Mouse (Mus musculus): ENCODE data around the gene Actg1.
A peak's percentile ranks its signal among the peaks of the same experiment; 100 is the strongest.

The Actg1 gene

DNA sequence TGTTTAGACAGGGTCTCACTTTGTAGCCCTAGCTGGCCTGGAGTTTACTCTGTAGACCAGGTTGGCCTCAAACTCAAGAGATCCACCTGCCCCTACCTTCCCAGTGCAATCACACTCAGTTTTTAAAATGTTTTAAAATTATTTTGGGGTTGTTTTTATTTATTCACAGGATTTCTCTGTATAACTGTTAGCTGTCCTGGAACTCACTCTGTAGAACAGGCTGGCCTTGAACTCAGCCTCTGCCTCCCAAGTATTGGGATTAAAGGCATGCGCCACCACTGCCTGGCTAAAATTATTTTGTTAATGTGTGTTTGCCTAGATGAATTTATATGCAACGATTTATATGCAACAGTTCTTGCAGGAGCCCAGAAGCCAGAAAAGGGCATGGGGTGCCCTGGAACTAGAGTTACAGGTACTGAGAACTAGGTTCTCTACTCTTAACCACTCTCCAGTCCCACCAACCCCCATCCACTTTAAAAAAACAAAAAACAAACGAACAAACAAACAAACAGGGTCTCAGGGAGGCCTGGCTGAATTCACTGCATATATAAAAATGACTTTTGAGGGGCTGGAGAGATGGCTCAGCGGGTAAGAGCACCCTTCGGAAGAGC, 3.9 kb downstream of the Actg1 start:
- DNase-seq = no peak

- DNase-seq = no peak
Observed at GRCm38 (mm10) chr11:120343519-120344309, 4.6 kb downstream of the Actg1 start.

DNA sequence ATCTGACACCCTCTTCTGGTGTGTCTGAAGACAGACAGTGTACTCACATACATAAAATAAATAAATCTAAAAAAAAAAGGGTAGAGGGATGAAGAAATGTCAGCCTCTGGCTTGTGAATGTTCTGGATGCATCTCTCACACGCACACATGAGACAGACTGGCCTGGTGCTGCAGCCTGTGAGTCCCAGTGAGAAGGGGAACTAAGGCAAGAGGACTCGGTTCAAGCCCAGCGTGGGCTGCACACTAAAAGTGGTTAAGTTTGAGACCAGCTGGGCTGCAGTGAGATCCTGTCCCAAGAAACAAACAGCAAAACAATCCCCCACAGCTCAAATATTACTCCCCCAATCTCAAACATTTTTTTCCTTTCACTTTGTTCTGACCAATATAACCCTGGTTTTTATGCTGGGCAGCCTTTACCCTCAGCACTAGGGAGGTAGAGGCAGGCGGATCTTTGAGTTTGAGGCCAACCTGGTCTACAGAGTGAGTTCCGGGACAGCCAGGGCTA, 5.6 kb downstream of the Actg1 start:
- DNase-seq = no peak

- DNase-seq = no peak
Observed at GRCm38 (mm10) chr11:120341661-120342060, 6.7 kb downstream of the Actg1 start.

- DNase-seq = no peak
Observed at GRCm38 (mm10) chr11:120339978-120340513, 8.3 kb downstream of the Actg1 start.

GRCm38 (mm10) chr11:120338786-120339185, 9.6 kb downstream of the Actg1 start:
- DNase-seq = no peak

DNA sequence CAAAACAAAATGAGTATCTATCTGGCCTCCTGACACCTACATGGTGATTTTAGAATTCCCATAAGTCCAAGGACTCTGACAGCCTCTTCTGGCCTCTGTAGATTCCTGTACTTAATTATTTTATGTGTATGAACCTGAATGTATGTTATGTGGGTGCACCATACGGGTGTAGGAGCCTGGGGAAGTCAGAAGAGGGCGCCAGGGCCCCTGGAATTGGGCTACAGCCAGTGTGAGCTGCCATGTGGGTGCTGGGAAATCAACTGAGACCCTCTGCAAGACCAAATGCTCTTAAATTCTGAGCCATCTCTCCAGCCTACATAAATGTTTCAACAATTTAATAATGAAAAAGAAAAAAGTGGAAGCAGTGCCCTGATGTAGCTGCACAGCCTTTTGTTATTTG, 10.9 kb downstream of the Actg1 start:
- no peak for DNase-seq

DNA sequence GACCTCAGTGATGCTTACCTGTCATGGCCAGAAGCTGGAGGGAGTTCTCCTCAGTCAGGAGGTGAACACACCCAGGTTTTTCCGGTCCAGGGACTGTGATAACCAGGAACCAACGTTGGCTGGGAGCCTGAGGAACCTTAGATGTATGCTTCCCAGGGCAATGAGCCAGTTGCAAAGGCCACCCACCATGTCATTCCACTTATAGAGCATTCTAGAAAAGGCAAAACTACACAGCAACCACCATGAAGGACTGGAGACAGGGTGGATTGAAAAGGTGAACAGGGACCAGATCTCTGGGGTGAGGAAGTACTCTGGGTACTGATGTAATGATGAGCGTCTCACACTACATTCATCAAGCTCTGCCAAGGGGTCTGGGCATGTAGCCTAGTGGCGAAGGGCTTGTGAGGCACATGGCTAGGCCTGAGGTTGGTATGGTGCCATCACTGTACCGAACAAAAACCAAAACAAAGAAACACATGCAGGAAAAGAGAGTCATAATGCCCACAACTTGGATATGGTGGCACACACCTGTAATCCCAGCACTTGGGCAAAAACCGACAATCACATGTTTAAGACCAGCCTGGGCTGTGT, 12.8 kb downstream of the Actg1 start:
- no peak for DNase-seq

DNA sequence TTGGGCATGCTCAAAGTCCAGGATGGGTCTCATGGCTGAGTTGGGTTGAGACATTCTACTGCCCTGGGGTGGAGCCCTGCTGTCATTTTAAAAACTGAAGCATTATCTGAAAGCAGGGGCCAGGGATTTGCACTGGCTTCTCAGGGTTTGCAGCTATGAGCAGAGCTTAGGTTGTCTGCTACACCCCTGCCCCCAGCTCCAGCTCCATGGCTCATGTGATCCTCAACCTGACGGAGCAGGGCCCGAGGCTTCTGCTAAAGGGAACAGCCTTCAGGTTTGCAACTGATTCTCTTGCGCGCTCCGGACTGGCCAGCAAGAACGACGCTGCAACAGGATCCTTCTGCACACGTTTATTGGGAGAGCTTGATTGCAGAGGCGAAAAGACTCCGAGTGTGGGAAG, 28.2 kb downstream of the Actg1 start:
- no peak for DNase-seq

GRCm38 (mm10) chr11:120319310-120319709, 29.0 kb downstream of the Actg1 start:
- DNase-seq = no peak

GRCm38 (mm10) chr11:120317456-120317855, 30.9 kb downstream of the Actg1 start:
- DNase-seq = no peak

- DNase-seq = no peak
Observed at GRCm38 (mm10) chr11:120316690-120317254, 31.6 kb downstream of the Actg1 start.

- DNase-seq = peak; percentile 98
Observed at GRCm38 (mm10) chr11:120315832-120316689, 32.3 kb downstream of the Actg1 start.

DNA sequence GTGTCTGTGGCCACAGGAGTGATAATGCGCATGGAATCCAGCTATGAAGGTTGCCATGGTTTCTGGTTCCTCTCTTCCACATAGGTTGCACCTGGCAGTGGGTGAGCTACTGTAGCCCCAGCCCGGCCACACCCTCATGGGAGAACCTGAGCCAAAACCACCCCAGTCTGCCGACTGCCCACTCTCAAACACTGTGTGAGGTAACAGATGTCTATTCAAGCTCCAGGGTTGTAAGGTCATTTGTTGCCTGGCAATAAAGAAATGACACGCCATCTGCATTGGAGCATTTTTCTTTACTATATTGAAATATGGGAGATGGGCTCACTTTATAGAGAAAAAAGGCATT, 33.0 kb downstream of the Actg1 start:
- no peak for DNase-seq

DNA sequence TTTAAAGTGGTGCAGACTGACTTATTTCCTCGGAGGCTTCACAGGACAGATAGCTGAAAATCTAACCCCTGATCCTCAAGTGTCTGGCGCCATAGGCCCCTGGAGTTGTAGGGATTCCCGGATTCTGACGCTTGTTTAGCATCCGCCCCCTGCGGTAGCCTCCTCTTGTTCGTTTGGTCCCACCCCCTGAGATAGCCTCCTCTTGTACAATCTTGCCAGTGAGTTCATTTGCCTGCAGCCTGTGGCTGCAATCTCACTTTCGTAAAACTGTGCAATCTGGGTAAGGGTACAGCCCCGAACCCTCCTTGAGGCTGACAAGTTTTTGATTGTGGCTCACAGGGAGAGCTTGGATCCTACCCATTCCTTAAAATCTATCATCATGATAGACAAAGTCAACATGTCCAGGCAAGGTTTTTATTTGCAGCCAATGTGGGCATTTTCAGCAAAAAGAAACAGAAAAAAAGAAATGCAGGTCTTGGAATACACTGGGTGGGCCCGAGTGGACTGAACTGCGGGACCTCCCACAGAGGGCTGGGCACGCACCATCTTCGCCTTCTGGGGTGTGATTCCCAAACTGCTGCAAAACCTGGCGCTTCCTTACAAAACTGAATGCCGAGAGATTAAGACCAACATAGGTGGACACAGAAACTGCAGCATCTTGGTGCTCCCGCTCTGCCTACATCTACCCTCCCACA, 33.5 kb downstream of the Actg1 start:
- no peak for DNase-seq

DNA sequence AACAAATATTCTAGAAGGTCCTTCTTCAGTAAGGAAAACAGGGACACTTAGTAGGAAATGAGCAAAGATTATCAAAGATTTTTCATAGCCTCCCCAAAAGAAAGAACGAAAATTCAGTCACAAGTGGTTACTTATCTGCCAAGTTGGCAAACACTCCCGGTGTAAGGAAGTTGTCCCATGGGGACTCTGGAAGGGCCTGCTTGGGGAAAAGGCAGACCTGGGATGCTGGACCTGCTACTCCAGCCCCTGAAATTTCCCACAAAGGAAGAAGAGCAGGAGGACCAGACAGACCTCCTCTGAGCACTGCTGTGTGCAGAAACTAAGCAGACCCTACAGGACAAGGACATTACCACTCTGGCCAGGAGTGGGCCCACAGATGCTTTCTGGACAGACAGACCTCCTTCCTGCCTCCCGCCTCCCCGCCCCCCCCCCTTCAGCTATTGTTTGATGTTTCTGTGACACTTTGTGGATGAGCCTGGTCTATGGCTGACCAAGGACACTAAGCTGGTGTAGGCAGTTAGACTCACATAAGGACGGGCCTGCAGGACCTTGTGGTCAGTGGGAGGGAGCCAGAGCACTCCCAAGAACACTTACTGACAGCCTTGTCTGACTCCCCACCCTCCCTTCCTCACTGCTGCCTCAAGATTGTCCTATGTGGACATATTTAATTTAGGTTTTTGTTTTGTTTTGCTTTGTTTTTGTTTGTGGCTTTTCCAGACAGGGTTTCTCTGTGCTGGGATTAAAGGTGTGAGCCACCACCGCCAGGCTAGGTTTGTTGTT, 34.2 kb downstream of the Actg1 start:
- no peak for DNase-seq

- no peak for DNase-seq
Observed at GRCm38 (mm10) chr11:120312069-120312468, 36.3 kb downstream of the Actg1 start.

DNA sequence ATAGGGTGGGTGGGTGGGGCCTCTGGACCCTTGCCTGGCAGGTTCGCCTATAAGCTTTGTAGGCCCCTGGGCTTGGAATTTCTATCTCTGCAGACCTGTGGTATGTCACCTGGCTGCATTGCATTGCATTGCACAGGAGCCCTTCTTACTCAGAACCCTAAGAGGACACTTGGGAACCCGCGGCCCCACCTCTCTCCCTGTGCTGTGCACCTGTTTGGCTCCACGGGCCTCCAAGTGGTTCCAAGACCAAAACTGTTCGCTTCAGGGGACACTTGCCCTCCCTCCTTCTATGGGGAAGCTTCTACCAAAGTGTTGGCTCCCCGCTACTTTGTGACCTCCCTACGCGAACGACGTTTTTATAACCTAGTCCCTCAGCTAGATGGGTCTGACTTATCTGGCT, 36.8 kb downstream of the Actg1 start:
- DNase-seq = no peak

DNA sequence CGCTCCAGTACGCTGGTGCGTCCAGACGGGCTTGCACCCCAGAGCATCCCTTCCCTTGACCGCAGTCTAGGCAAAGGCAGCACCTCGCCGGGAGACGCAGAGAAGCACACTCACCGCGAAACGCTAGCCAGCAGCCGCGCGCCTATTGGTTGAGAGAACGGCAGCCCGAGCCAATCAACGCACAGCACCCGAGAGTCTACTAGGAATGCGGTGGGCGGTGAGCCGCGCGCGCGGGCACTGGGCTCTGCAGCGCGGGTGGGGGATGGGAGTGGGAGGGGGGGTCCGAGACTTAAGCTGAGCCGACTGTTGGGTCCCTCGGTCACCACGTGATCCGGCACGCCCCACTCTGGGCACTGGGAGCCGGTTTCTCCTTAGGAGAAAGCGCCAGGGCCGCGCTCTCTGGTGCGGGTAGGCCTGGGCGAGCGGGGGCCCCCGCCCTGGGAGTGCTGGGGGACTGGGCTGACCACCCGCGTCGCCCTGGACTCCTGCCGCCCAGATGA, 37.5 kb downstream of the Actg1 start:
- DNase-seq = peak; percentile 99

DNA sequence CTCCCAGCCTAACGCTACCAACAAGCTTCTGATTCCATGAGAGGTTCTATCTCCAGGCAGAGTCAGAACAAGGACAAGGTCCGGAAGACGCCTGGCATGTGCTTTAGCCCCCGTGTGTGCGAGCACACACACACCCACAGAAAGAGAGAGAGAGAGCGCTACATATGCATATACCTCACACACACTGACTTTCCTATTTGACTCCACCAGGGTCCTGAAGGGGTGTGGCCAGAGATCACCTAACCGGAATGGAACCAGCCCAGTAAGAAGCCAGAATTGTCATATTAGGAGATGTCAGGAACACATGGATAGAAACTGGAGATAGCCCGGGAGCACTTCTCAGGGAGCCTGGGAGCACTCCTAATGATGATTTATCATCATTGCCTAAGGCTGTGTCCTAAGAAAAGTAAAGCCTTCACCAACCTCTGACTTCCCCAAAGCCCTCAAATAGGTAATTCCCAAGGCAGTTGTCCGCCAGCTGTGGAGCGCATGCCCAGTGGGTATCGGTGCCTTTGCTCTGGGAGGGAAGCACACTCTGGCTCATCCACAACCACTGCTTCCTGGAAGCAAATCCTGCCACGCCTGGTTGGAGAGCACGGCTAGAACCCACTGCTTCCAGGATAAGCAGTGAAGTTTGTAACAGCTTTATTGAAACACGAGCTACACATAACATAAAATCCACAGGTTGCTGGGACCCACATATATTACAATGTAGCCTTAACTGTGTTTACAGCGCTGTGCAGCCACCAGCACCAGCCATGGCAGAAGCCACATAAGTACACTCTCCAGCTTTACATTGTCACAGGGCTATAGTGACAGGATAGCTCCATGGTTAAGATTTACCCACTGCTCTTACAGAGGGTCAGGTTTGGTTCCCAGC, 39.7 kb downstream of the Actg1 start:
- DNase-seq = no peak

All from retina, postnatal 1 day (tissue).